Mouse (Mus musculus) bone marrow, adult 2 months (tissue): ENCODE measurements around the gene Polr3e. TPM values are rescaled to one million over a fixed set of nuclear protein-coding genes. Genes with fewer than 3 reads are reported as not detected.

Experiments
- H3K27ac ChIP-seq: fragments of 200-500 bp; 2 replicates; pipeline ENCODE4 v1.5.1; 2012; ENCODE audit warnings: low read depth, mild to moderate bottlenecking, control low read depth, inconsistent platforms, low read length; ENCODE audit not compliant: control insufficient read depth, poor library complexity, insufficient read depth
- H3K4me1 ChIP-seq: fragments of 200-500 bp; 2 replicates; pipeline ENCODE4 v1.6.1; 2011; ENCODE audit warnings: low read length; ENCODE audit not compliant: control insufficient read depth, insufficient read depth
- H3K4me3 ChIP-seq: fragments of 200-500 bp; replicated peaks from 2 replicates; pipeline ENCODE3; 2011; ENCODE audit warnings: mild to moderate bottlenecking, low read depth, low read length, control low read depth; ENCODE audit not compliant: control insufficient read depth
- CTCF ChIP-seq: fragments of 200-500 bp; IDR thresholded peaks from 2 replicates; pipeline ENCODE4 v1.5.1; 2011; ENCODE audit warnings: low read length, control low read depth; ENCODE audit not compliant: control insufficient read depth, insufficient read depth
- POLR2A ChIP-seq: fragments of 200-500 bp; IDR thresholded peaks from 2 replicates; pipeline ENCODE4 v1.6.1; 2011; ENCODE audit warnings: low read depth, mild to moderate bottlenecking, control low read depth, low read length, borderline replicate concordance; ENCODE audit not compliant: control insufficient read depth
- WGBS: fragments of 180-500 bp; shearing (Covaris S2); methylation state at CpG from one replicate; pipeline ENCODE4 v1.1.7; 2018; 5-methylcytosine and 5-hydroxymethylcytosine counted together
- polyA plus RNA-seq: library from polyadenylated mRNA; stranded (reverse); fragments of >200 nt; gene quantifications from 2 replicates; pipeline ENCODE4 v1.2.4, GENCODE M21; 2011; ENCODE audit warnings: low replicate concordance; ENCODE audit not compliant: missing spikeins, insufficient read depth, insufficient read length

Gene Polr3e
- 6.5 and 14.2 TPM in 2 replicates for polyA plus RNA-seq

GRCm38 (mm10) chr7:120917592-120918461 lies at the start of gene Polr3e:
Gene Polr3e (plus strand): TSS chr7:120917744.
- Histone ChIP-seq H3K4me1 (no peaks in the 10 kb centered on the region), H3K27ac (peak within 1 kb of the TSS; percentile 74), H3K4me3 (peak within 1 kb of the TSS; percentile 68)
- TF ChIP-seq POLR2A, result peak; percentile 20; the same call in 1 of the 2 replicates
- TF ChIP-seq CTCF, result peak; percentile 89
- whole genome bisulfite sequencing, result under 1% methylated on average over 102 of the region's 102 CpGs

GRCm38 (mm10) chr7:120869883-120870282 lies 47.7 kb upstream of the Polr3e start:
- WGBS, result 52% methylated on average over 5 of the region's 5 CpGs
- H3K27ac ChIP-seq, result no peak overlapping the region

GRCm38 (mm10) chr7:120870431-120871008 lies 47.0 kb upstream of the Polr3e start:
- 81% methylated on average over 5 of the region's 5 CpGs for WGBS
- H3K4me1 ChIP-seq, result peaks cover 2% of the 10 kb centered on the region; the same call in 1 of the 2 replicates
- H3K27ac ChIP-seq, result no peak overlapping the region; the same call in 1 of the 2 replicates
- TF ChIP-seq POLR2A, result no peak
- no peak overlapping the region for H3K4me3 ChIP-seq

More at GRCm38 (mm10) chr7:120869883-120870282, 47.7 kb upstream of the Polr3e start:
- H3K4me1 ChIP-seq, result peaks cover 2% of the 10 kb centered on the region; the same call in 1 of the 2 replicates
- no peak overlapping the region for H3K4me3 ChIP-seq
- TF ChIP-seq POLR2A, result no peak
- TF ChIP-seq CTCF, result no peak

GRCm38 (mm10) chr7:120873083-120873482 lies 44.5 kb upstream of the Polr3e start:
- 80% methylated on average over 12 of the region's 12 CpGs for WGBS
- TF ChIP-seq CTCF, result no peak
- no peak for TF ChIP-seq POLR2A
- H3K4me3 ChIP-seq, result no peak overlapping the region
- H3K27ac ChIP-seq, result no peak overlapping the region
- peaks cover 2% of the 10 kb centered on the region; the same call in 1 of the 2 replicates for H3K4me1 ChIP-seq

- TF ChIP-seq POLR2A (no peak), CTCF (no peak)
- no peak overlapping the region for H3K27ac ChIP-seq
- H3K4me1 ChIP-seq, result peaks cover 2% of the 10 kb centered on the region; the same call in 1 of the 2 replicates
- no peak overlapping the region for H3K4me3 ChIP-seq
- 91% methylated on average over 3 of the region's 3 CpGs for WGBS
These were observed 43.5 kb upstream of the Polr3e start for GRCm38 (mm10) chr7:120874021-120874420.

- no peak for TF ChIP-seq POLR2A
- no peak for TF ChIP-seq CTCF
- peaks cover 2% of the 10 kb centered on the region; the same call in 1 of the 2 replicates for H3K4me1 ChIP-seq
- WGBS, result 49% methylated on average over 7 of the region's 7 CpGs
- H3K27ac ChIP-seq, result peak overlapping the region; percentile 88
- peak overlapping the region; percentile 47 for H3K4me3 ChIP-seq
These were observed 42.6 kb upstream of the Polr3e start for GRCm38 (mm10) chr7:120874764-120875539.

- Histone ChIP-seq H3K27ac (peak overlapping the region; percentile 76), H3K4me3 (peak overlapping the region; percentile 10), H3K4me1 (peaks cover 2% of the 10 kb centered on the region; the same call in 1 of the 2 replicates)
- TF ChIP-seq CTCF, result no peak
- TF ChIP-seq POLR2A, result no peak
- WGBS, result 52% methylated on average over 3 of the region's 3 CpGs
These were observed 41.8 kb upstream of the Polr3e start for GRCm38 (mm10) chr7:120875540-120876388.
